Mouse (Mus musculus): ENCODE data around the gene Ppm1b.

Gene Ppm1b

DNA sequence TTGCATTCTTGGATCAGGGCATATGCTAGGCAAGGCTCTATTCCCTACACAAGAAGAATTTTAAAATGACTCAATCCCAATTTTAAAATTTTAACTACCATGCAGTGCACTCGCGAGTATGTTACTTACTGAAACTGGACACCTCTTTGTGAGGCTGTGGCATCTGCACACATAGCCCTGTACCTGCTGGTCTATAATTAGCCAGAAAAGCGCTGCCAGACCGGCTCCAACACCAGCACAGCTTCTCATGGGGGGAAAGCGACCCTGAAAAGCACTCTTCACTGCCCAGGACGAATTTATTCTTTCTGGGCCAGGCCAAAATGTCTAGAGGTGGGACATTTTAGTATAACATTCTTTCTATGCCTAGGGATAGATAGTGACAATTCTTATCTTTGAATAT lies 114.1 kb downstream of the Ppm1b start:
- DNase-seq (ENCODE audit: low spot score in 2 of 2), result no peak

DNA sequence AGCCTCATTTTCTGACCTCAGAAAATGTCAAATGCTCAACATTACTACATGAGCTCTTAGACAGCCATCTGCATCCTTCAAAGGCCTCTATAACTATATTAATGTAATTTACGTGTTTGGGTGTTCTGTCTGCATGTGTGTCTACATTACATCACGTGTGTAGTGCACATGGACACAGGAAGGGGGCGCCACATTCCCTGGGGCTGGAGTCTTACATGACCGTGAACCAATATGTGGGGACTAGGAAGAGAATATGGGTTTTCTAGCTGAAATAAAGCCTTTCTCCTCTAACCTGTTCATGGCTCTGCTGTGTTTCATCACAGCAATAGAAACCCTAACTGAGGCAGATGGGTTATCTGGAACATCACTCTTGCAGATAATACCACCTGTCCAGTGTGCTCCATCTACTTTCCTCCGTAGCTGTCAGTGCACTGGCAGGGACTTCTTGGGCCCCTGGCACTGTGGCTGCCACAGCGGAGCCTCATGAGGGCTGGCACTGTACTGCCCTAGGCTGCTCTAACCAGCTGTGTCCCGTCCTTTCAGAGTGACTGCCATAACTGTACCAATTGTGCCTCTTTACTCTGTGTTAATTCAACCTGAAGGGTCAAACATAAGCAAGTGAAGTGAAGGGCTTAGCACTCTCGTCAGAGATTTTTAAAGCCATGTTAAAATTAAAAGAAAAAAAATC lies 114.7 kb downstream of the Ppm1b start:
- no peak for DNase-seq (ENCODE audit: low spot score in 2 of 2)

DNA sequence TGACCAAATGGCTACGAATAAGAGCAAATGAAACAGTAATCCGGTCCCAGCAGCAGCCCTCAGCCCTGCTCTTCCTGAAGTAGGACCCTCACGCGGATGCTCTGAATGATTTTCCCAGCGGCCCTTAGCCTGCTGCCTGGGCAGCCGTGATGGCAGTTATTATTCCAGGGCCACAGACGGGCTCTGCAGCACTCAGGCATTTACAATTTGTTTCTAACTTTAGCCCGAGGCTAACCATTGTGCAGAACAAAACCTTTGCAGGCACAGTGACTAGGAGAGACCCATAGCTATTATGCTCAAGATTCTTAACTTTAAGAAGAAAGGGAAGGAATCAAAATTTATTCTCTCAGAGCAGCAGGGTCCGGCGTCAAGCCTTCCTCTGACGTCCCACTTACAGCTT lies 115.8 kb downstream of the Ppm1b start:
- no peak for DNase-seq (ENCODE audit: low spot score in 2 of 2)

DNA sequence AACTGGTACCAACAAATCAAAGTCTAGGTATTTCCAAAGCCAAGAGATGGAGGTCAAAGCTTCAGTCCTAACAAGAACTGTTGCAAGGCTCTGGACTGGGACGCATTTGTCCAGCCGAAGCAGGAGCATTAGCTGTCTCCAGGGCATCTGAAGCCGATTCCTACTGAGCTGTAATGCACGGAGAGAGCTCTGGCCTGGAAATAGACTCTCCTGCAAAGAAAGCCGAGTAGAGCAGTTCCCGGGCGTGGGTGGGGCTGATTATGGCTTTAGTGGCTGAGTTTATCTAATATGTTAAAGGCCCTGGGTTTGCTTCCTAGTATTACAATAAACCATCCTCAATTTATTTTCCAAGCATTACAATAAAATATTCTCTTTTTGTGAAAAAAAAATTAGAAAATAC lies 116.7 kb downstream of the Ppm1b start:
- DNase-seq (ENCODE audit: low spot score in 2 of 2), result no peak

All from urinary bladder, adult 18-20 months (tissue).